Mouse (Mus musculus) cerebellum, adult 8-10 months (tissue): ENCODE measurements around the gene Rnf113a2.

Source experiments
- DNase-seq: peaks from one replicate; pipeline ENCODE4 v3.0.0; 2022

Gene Rnf113a2

DNA sequence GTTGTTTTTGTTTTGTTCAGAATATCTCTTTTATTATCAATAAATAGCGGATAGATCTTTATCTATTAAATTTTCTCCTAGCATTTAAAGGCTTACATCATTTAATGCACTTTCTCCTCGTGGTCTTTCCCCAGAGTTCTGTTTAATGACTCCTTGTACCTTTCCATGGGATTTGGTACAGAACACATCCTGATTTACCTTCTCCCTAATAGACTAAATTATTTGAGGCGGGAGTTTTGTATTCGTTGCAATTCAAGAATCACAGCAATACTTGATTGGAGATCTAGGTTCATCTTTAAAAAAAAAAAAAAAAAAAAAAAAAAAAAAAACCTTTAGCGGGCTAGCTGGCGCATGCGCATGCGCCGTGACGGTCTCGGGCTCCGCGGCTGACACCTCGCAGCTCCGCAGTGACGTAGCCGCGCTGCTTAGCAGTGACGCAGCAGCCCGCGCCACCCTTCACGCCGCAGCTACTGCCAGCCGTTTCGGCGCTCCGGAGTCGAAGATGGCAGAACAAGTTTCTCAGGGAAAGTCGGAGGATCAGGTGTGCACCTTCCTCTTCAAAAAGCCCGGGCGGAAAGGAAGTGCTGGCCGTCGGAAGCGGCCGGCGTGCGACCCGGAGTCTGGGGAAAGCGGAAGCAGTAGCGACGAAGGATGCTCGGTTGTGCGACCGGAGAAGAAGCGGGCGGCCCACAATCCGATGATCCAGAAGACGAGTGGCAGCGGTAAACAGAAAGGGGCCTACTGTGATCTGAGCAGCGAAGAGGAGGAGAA, at the start of gene Rnf113a2:
TSS of gene Rnf113a2 (plus strand) at position 363 of the 771 bp plus-strand sequence.
- DNase-seq: peak; percentile 74

DNA sequence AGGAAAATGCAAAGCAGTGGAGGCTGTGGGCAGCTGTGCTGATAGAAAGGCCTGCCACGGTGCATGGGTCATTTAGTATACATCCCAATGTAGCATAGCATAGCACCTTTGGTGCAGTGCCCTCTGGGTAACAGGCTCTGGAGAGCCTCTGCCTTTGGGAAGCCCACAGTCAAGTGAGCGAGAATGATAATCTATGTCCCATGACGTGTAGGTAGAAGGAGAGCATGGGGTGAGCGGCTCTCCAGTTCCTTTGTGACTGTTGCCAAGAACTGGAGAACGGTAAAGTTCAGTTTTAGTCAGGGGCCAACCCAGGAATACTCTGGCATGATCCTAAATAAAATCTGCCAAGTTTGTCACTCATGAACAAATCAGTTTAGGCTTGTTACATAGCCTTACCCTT, 45.3 kb upstream of the Rnf113a2 start:
- no peak for DNase-seq

DNA sequence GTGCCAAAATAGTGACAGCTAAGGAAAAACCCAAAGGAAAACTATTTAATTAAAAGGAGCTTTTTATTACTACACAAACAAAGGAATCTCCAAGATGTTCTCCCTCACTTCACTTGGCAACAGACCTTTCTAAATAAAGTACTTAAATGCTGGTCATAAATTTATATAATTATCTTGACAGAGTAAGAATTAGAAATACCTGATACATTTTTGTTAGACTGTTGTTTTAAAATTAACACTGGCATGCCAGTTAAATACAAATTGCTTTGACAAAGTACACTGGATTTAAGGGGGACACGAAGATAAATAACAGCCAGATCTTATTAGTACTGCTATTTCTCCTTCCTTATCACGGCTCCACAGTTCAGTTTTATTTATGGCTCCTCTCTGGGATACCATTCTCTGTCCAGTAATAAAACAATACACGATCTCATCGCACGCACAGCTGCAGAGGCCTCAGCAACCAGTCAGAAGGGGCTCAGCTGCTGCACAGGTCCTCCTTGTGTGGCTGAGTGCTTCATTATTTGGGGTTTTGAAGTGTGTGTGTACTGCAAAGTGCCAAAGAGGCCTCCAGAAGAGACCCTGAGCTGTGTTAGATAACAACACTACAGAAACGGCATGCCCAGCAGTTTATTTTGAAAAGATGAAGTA, 43.0 kb upstream of the Rnf113a2 start:
- no peak for DNase-seq

DNA sequence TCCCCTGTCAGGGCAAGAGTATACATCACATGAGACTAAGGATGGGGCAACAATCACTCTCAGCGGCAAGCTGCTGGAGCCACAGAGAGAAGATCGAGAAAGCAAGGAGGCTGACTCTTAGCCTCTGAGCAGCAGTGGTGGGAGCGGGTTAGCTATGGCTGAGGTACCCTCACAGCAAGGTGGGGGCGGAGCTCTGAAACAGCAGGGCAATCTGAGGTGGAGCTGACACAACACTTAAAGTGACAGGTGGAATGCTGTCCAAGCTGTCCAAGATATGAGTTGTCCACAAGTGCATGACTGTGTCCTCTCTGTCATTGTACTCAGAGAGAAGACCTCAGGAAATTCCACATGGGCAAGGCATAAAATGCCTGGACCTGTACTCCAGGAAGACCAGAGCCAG, 34.6 kb upstream of the Rnf113a2 start:
- no peak for DNase-seq

DNA sequence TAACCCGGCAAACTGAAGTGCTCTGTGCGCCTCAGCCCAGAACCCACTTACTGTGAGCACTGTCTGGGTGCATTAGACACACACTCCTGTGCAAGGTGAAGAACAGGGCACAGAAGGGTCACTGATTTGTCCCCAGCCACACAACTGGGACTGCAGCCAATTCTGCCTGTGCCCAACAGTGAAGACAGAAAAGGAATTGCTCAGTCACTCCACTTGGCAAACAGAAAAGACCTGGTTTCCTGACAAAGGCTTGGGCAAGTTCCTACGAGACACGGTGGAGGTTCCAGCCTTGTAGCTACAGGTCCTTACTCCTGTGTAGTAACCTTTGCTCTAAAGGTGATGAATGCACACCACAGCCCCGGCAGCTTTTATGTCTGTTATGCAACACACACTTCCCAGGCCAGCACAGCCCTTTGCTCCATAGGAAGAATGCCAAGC, 32.3 kb upstream of the Rnf113a2 start:
- DNase-seq: no peak

DNA sequence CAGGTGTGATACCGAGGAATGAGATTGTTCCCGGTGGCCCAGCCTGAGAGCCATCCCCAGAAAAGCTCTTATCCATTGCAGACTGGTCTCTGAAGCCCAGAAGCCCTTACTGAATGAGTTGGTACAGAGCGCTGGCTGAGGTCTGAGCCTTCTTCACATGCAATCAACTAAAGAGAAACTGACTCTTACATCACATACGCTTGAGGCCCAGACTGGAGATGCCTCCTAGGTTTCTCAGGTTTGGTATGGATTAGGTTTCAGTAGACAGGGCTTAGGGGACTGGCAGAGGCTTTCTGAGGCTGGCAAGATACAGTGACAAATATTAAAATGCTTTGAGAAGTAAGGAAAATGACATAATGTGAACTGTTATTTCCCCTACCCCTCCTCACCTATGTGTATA, 31.6 kb upstream of the Rnf113a2 start:
- no peak for DNase-seq

DNA sequence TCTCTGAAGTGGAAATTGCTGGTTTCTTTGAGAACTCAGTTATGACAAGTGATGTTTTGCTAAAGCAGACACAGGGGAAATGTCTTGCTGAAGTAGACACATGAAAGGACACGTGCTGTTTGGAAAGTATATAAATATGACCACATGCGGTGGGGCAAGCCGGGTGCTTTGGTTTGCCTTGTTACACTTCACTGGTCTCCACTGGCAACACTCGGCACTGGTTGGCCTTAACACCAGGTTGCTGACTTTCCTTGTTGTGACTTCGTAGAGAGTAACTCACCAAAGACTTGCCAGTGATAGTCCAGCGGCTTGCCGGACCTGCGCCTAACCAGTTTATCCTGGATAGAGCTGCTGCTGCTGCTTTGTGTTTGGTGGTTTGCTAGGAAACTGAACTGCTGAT, 28.9 kb upstream of the Rnf113a2 start:
- no peak for DNase-seq

DNA sequence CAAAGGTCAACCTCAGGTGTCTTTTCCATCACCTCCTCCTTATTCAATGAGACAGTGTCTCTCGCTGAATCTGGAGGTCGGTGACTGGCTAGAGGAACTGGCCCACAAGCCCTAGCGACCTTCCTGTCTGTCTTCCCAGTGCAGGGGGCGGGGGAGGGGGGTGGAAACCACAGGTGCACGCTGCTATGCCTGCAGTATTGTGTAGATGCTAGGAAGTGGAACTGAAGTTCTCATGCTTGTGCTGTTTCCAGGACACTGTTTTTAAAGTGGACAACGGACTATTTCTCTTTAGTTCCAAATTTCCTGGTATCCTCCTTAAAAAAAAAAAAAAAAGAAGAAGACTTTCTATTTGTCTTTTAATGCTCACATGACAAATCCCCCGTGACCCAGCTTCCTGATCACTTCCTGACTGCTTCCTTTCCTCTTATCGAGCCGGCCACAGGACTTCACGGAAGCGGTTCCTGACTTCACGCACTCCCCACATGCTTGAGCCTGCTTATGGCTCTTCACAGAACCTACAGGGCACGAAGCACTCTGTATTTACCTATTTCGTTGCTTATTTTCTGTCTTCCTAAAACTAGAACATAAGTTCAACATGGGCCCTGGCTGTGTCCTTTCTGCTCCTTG, 28.1 kb upstream of the Rnf113a2 start:
- no peak for DNase-seq

DNA sequence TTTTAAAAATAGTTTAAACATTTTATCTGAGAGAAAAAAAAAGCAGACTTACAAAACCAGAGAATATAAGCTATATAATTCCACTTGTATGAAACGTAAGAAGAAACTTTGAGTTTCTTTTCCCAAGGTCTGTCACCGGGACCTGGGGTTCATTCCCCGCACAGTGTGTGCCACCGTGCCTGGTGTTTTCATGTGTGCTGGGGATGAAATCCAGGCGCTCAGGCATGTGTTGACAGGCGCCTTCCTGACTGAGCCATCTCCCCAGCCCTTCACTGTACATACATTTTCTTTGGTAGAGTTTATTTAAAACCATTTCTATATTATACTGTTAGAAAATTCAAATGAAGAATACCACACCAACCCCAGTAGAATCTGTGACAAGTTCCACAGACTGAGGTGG, 26.7 kb upstream of the Rnf113a2 start:
- DNase-seq: no peak

DNA sequence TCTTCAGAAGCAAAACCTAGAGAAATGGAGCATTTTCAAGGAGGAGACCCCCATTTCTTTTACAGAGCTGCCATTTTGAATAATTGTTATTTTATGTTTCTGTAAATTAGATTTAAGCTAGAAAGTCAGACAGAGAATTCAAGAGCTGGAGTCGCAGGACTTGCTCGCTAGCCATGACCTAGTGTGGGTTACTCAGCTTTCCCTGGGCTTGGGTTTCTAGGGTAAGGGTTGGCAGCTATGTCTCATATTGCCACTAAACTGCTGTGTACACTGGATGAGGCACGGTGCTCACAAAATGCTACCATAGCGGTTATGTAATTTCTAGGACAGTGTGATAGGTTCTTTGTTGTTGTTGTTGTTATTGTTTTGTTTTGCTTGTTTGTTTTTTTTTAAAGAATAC, 24.3 kb upstream of the Rnf113a2 start:
- DNase-seq: no peak

DNA sequence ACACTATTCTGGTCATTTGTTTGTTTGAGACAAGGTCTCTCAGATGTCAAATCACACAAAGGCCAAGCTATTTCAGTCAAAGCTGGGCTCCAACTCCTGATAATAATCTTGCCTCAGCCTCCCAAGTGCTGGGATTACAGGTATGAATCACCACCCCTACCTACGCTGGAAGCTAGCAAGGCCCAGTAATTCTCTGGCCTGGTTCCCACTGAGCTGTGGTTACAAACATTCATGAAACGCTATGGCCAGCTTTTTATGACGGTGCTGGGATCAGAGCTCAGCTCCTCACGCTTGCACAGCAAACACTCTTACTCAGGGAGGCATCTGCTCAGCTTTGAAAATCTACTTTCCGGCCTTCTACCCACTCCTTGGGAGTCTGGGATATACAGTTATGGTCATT, 23.1 kb upstream of the Rnf113a2 start:
- DNase-seq: no peak

DNA sequence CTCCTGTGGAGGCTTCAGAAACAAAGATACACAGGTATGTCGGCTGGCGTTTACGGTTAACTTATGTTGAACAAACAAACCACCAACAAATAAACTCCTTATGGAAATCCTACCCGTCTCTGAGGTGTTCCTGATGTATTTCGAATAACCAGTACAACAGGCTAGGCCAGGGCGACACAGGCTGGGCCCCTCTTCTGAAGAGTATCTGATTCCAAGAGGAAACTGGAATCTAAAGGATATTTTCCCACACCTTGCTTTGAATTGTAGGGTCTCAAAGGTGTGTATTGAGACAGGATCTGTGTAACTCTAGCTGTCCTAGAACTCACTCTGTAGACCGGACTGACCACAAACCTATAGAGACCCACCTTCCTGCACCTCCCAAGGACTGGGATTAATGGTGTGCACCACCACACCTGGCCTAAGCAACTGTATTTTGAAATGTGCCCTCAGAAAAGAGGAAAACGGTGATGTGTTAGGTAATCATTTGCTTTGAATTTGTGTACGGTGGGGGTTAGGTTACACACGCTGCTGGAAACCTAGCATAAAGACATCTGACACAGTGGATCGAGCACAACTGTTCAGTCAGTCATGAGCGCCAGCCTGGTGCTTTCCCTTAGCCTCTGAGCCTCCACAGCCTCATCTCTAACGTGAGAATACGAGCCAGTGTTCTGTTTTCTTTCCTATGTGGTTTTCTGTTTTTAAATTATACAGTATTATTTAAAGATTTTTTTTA, 19.9 kb upstream of the Rnf113a2 start:
- no peak for DNase-seq

DNA sequence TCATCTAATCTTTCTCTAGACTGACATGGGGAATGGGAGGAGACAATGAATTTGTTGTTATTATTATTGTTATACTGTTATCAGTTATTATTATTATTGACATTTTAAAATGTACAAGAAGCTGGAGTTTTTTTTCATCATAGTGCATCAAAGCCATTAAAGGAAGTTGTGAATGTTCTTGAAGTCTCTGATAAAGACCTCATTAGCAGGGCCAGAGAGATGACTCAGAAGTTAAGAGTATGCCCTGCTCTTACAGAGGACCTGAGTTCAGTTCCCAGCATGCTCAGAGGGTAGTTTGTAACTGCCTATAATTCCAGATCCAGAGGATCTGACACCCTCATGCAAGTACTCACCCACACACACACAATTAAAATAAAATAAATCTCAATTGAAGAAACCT, 19.3 kb upstream of the Rnf113a2 start:
- no peak for DNase-seq

DNA sequence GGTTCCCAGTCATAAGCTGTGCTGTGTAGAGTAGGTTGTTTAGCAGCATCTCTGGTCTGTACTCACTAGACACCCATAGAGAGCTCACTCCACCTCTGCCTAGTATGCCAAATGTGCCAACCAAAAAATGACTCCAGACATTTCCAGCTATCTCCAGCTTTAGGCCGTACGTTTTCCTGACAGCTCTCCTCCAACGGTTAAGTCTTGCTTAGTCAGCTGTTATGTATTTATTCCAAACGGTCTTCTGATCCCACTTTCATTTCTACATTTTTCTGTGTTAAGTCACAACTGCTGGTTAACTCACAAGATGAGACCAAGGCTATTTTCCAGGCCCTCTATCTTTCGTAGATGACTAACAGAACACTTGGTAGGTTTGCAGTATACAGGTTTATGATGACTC, 18.4 kb upstream of the Rnf113a2 start:
- no peak for DNase-seq

DNA sequence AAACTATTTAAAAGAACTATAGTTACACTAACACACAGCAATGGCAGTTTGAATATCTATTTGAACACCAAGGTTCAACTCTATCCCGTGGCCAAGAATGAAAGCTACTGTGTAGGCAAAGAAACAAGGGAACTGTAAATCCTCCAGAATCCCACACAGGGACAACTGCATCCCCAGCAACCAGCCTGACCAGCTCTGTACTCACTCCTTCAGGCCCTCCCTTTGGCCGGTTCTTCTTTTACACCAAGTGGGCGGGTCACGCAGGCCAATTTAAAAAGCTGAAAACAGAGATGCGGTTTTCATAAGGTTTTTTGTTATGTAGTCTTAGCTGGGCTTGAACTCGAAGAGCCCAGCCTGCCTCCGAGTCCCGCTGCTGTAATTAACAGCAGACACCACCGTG, 17.9 kb upstream of the Rnf113a2 start:
- no peak for DNase-seq

DNA sequence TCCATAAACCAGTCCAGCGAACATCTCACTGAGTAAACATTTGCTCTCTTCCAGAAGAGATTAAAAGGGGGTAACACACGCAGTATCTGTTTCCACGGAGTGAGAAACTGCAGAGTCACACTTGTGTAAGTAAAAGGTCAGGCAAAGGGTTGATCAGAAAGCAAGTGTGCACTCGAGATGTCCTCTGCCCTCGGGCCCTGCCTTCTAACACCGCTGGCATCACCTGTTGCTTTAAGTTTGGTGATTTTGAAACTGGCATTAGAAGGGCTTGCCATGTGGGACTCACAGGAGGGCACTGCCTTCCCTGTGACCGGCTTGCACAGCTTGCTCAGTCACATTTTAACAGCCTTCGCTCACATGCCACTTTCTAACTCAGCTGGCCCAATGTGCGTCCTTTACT, 17.3 kb upstream of the Rnf113a2 start:
- no peak for DNase-seq

DNA sequence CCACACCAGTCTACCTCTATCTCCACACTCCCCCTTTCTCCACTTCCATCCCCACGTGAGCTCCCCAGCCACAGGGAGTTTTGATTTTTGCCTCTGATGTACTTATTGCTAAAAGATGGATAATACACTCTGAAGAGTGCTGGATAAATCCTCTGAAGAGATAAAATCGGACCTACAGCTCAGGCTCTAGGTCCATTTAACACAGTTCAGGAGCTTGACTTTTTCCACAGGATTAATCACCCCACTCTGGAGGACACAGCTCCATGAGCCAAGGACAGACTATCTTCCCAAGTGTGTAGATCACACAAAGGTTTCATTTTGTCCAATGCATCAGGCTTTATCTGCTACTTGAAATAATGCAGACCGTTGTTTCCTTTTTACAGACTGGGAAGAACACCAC, 16.9 kb upstream of the Rnf113a2 start:
- no peak for DNase-seq

DNA sequence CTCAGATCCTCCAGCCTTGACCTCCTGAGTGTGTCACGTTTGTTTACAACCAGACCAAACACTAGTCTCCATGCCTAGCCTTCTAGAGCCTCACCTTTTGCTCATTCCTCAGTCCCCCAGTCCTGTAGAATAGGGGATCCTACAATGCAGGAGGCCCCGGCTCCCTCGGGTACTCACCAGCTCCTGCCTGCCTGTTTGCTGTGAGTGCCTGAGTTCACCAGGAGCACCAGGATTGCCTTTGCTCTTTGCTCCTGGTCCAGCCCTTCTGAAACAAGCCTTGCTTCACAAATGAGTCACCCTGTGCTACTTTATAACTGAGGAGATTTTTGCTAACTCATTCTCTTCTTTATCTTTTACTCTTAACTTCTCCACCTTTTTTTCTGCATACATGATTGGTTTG, 16.3 kb upstream of the Rnf113a2 start:
- DNase-seq: no peak

DNA sequence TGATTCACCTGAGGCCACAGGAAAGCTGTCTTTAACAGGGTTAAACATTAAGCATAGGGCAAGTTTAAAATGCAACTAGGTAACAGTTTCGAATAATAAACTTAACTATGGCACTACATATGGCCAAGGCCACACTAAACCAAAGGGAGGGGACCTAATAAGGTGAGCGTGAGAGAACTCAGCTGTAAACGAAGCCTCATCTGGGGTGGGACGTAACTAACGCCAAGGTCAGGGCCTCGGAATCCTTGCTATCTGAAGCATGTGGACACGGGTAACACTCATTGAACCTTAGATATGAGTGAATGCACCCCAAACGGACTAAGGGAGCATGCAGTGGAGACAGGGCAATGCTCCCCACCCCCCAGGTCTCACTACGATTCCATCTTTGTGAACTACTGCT, 14.1 kb upstream of the Rnf113a2 start:
- DNase-seq: no peak

DNA sequence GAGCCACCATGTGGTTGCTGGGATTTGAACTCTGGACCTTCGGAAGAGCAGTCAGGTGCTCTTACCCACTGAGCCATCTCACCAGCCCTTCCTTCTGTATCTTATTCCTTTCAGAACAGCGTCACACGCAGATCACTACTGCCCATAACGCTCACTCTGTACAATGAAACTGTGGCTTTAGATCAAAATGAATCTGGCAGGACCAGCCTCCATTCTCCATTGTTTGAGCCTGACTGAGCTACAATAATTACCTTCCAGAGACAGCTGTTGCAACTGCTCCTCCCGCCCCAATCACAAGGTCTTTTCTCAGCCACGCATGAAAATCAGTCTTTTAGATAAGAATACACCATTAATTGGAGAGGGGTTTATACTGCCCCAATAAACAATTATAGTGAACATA, 12.5 kb upstream of the Rnf113a2 start:
- no peak for DNase-seq

DNA sequence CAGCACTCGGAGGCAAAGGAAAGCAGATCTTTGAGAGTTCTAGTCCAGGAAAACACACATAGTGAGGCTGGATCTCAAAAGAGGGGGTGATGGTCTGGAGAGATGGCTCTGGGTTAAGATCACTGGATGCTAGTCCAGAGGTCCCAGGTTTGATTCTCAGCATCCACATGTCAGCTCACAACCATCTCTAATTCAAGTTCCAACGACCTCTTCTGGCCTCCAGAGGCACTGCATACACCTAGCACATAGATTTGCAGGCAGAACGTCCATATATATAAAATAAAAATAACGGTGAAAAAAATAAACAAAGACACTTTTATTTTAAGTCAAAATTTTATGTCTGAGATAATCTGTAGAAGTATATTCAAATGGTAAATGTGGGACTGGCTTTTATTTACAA, 9.7 kb upstream of the Rnf113a2 start:
- no peak for DNase-seq

DNA sequence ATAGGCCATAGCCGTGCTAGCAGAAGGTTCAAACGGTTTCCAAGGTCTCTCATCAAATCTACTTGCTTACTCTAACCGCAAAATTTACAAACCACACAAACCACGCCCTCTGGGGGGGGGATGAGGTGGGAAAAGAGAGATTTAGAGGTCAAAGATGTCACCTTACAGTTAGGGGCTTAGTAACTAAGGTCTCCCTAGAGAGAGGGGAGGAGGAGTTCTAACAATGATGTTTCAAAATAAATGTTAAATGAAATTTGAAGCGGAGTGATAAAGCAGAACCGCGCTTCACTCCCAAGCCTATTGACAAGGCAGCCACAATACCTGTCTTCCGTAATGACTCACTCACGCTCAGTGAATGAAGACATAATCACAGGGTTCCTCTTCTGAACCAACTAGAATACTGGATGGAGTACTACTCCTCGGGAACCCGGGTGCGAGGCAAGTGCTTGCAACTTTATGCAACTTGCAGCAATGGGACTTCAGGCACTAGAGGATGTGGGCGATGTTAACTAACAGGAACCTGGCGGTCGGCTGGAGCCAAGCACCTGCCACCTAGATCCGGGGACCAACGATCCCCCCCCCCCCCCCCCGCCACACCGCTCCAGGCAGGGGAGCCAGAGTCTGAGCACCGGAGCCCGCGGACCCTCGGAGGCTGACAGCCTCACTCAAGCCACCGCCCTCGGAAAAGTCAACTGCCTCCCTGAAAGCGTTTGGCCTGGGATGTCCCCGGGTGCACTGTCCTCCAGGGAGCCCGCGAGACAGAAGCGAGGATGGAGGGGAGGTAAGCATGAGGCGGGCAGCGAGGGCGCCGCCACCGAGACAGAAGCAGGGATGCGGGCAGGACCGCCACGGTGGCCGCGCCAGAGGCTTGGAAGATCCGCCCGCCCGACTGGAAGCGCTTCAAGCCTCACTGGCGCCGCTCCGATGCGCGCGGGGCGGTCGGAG, 8.8 kb upstream of the Rnf113a2 start:
- peak; percentile 41 for DNase-seq
